Mouse (Mus musculus) erythroblast, embryonic 14.5 days (primary cell): ENCODE measurements around the gene Ccdc47.

Source experiments
- GATA1 ChIP-seq: IDR thresholded peaks from 2 replicates; pipeline ENCODE4 v1.6.1; 2012; ENCODE audit warnings: low read length, inconsistent platforms, mixed read lengths
- TAL1 ChIP-seq: IDR thresholded peaks from 3 replicates; pipeline ENCODE4 v1.6.1; 2012; ENCODE audit warnings: low read length, inconsistent platforms, mixed read lengths

DNA sequence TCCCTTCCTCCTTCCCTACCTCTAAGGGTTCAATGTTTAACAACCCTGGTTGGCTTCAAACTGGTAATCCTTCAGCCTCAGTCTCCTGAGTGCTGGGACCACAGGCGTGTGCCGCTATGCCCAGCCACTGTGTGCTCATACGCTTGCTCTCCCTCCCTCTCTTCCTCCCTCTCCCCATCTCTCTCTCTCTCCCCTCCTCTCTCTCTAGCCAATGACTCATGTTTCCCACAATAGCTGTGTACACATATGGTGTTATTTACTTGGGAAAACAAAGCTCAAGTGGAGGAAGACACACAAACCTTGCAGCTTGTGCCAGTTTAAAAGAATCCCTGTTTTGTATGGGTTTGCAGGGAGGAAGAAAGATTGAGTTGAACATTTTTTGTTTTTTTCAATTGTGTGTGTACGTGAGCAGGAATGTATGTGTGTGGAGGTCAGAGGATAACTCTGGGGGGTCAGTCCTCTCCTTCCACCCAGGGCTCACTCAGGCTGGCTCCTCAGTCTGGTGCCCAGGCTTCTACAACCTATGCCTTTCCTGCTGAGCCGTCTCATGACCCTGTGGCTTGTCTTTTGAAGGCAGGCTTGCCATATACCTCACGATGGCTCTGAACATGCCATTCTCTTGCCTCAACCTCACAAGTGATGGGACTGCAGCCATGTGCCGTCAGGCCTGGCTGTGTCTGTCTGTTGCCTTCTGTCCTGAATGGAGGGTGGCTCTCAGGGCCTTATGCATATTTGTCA is 36.3 kb downstream of the Ccdc47 start:
- TF ChIP-seq GATA1 (no peak), TAL1 (no peak)
